9 mouse cellular contexts compared by ENCODE assay signal in the genomic region with DNA sequence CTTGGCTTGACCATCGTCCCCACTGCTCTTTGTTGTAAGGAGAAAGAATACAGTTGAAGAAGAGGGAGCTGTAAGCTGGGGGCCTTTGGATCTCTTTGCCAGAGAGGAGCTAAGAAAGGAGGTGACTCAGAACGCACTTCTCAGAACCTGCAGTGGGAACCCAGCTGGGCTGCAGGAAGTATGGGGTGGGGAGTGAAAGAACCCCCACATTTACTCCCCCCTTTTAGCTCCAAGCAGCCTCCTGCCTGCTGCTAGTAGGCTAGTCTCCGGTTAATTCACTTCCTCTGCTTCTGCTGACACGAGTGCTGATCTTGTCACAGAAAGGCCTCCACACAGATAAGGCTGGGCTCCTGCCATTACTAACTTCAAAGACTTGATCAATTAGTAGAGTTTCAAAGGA. TPM values are rescaled to one million over a fixed set of nuclear protein-coding genes. Genes with fewer than 3 reads are reported as not detected.
A peak's percentile ranks its signal among the peaks of the same experiment; 100 is the strongest.
DNase-seq lines count a peak whose midpoint lies in the region; ATAC-seq and TF ChIP-seq lines count a peak whose summit lies in the region.
"Had no signal": no experiment of that assay in that cellular context is flagged by ENCODE, and none has a peak within 500 bp of the region (broad histone marks: within the 10 kb centered on the region; RNA-seq: fewer than 3 reads in every experiment).

No protein-coding gene starts in this region.

- peak overlapping the region; percentile 59 for H3K27ac ChIP-seq in kidney, embryonic 16.5 days (ENCODE audit: low read length)
- H3K27ac ChIP-seq in midbrain, embryonic 13.5 days: peak overlapping the region; percentile 81
- H3K27ac ChIP-seq in cerebellum, adult 2 months (ENCODE audit: insufficient read depth, low read length): no peak overlapping the region
- H3K27ac ChIP-seq: liver, embryonic 15.5 days had no signal

- no peak for DNase-seq in kidney, adult 11 months
- DNase-seq in G1E (ENCODE audit: low spot score): no peak
- no peak for DNase-seq in spleen, adult 18-20 months
- no peak for DNase-seq in cerebellum, adult 2 months
- DNase-seq in adrenal gland, adult 18-20 months (ENCODE audit: low spot score in 2 of 2): no peak

- 26% methylated on average over 4 of the region's 4 CpGs for WGBS in kidney, embryonic 16.5 days
- 14% methylated on average over 4 of the region's 4 CpGs for WGBS in midbrain, embryonic 13.5 days
- WGBS in cerebellum, adult 2 months: 76% methylated on average over 4 of the region's 4 CpGs

- H3K4me2 ChIP-seq in kidney, embryonic 16.5 days (replicated peaks; ENCODE audit: low read depth, low read length): no peak overlapping the region
- no peak overlapping the region for H3K4me2 ChIP-seq in midbrain, embryonic 13.5 days (replicated peaks)
- H3K4me2 ChIP-seq: liver, embryonic 15.5 days had no signal

- no peaks in the 10 kb centered on the region for H3K27me3 ChIP-seq in kidney, embryonic 16.5 days (ENCODE audit: insufficient read depth, low read length)
- H3K27me3 ChIP-seq in G1E (ENCODE audit: insufficient read depth, low read length): peaks cover 22% of the 10 kb centered on the region
- H3K27me3 ChIP-seq in midbrain, embryonic 13.5 days: no peaks in the 10 kb centered on the region
- H3K27me3 ChIP-seq in cerebellum, adult 2 months (ENCODE audit: control insufficient read depth, insufficient read depth, low read length): no peaks in the 10 kb centered on the region

- no peak for ATAC-seq in kidney, embryonic 16.5 days (ENCODE audit: low FRiP score, low TSS enrichment)
- ATAC-seq in G1E (ENCODE audit: extremely low read depth, insufficient number of reproducible peaks, low FRiP score, poor library complexity, severe bottlenecking): peak; percentile 60
- peak; percentile 12 for ATAC-seq in granulocyte monocyte progenitor cell, adult 5-6 weeks (replicated peaks; ENCODE audit: poor library complexity, severe bottlenecking)
- no peak for ATAC-seq in midbrain, embryonic 13.5 days

- no peak for TF ChIP-seq CTCF in G1E (IDR thresholded peaks at IDR 0.05; ENCODE audit: low read depth, low read length)
- TF ChIP-seq CTCF in cerebellum, adult 2 months (IDR thresholded peaks at IDR 0.05; ENCODE audit: borderline replicate concordance, insufficient read depth, low read depth, low read length): no peak

- H3K36me3 ChIP-seq in kidney, embryonic 16.5 days (ENCODE audit: insufficient read depth, low read length): no peaks in the 10 kb centered on the region
- H3K36me3 ChIP-seq in G1E (replicated peaks): no peaks in the 10 kb centered on the region
- H3K36me3 ChIP-seq in midbrain, embryonic 13.5 days: no peaks in the 10 kb centered on the region
- H3K36me3 ChIP-seq: liver, embryonic 15.5 days had no signal

- no peak overlapping the region for H3K4me3 ChIP-seq in kidney, embryonic 16.5 days (ENCODE audit: low read length)
- no peak overlapping the region for H3K4me3 ChIP-seq in G1E (ENCODE audit: low read depth, low read length)
- no peak overlapping the region for H3K4me3 ChIP-seq in midbrain, embryonic 13.5 days (replicated peaks)
- H3K4me3 ChIP-seq in cerebellum, adult 2 months (replicated peaks; ENCODE audit: insufficient read depth, low read depth, low read length): no peak overlapping the region
- H3K4me3 ChIP-seq: liver, embryonic 15.5 days had no signal

- H3K9me3 ChIP-seq in kidney, embryonic 16.5 days (ENCODE audit: low read length): no peaks in the 10 kb centered on the region
- H3K9me3 ChIP-seq in G1E (replicated peaks): no peaks in the 10 kb centered on the region
- H3K9me3 ChIP-seq in midbrain, embryonic 13.5 days: no peaks in the 10 kb centered on the region
- H3K9me3 ChIP-seq: liver, embryonic 15.5 days had no signal

- 0 out of 2 replicates have a peak overlapping the region, but pooled peaks have one; percentile 1 for H3K9ac ChIP-seq in kidney, embryonic 16.5 days (replicated peaks; ENCODE audit: low read length)
- H3K9ac ChIP-seq in midbrain, embryonic 13.5 days (replicated peaks): no peak overlapping the region
- H3K9ac ChIP-seq: liver, embryonic 15.5 days had no signal

- peaks cover 68% of the 10 kb centered on the region for H3K4me1 ChIP-seq in kidney, embryonic 16.5 days (ENCODE audit: insufficient read depth, low read length)
- peaks cover 69% of the 10 kb centered on the region for H3K4me1 ChIP-seq in G1E (ENCODE audit: insufficient read depth, low read depth, low read length)
- peaks cover 62% of the 10 kb centered on the region for H3K4me1 ChIP-seq in midbrain, embryonic 13.5 days (replicated peaks)
- peaks cover 9% of the 10 kb centered on the region for H3K4me1 ChIP-seq in cerebellum, adult 2 months (ENCODE audit: control insufficient read depth, insufficient read depth, low read length)

- TF ChIP-seq POLR2A in cerebellum, adult 2 months (IDR thresholded peaks at IDR 0.05; ENCODE audit: borderline replicate concordance, insufficient read depth, low read length): no peak

RNA-seq across cellular contexts. Expression of a gene that starts 12.5 kb away (rescaled TPM):
- 4.4 and 5.3 TPM in 2 replicates for polyA plus RNA-seq in kidney, embryonic 16.5 days (2015; fragmentation: Nextera tagmentation; extraction: Ambion mirVana)
- total RNA-seq in G1E (2014; fragmentation: Nextera tagmentation): 6.8 and 8.0 TPM in 2 replicates
- 12.6 and 16.6 TPM in 2 replicates for total RNA-seq in G1E (2017)
- 7.8 and 10.7 TPM in 2 replicates for polyA plus RNA-seq in G1E (2012)
- total RNA-seq in granulocyte monocyte progenitor cell, adult 5-6 weeks (2014; fragmentation: Nextera tagmentation): 0.32 and 2.9 TPM in 2 replicates
- 3.2 and 4.4 TPM in 2 replicates for total RNA-seq in granulocyte monocyte progenitor cell, adult 5-6 weeks (2017)
- 5.9 and 9.4 TPM in 2 replicates for polyA plus RNA-seq in midbrain, embryonic 13.5 days (2015; fragmentation: Nextera tagmentation; extraction: Ambion mirVana)
- 13.0 and 13.7 TPM in 2 replicates for polyA plus RNA-seq in cerebellum, adult 2 months (2012; rRNA removed)
- total RNA-seq in adrenal gland, adult 18-20 months (2021): 10 to 100 TPM in 1 of 2 experiments, 1 to 10 TPM in 1; 9.4 to 15.5 TPM

RNA-seq across cellular contexts. Expression of a gene that starts 59.7 kb away (rescaled TPM):
- polyA plus RNA-seq in kidney, embryonic 16.5 days (2015; fragmentation: Nextera tagmentation; extraction: Ambion mirVana): 7.1 and 8.6 TPM in 2 replicates
- total RNA-seq in G1E (2014; fragmentation: Nextera tagmentation) (3.6 and 4.3 TPM in 2 replicates), G1E (2017) (2.3 and 3.0 TPM in 2 replicates)
- 0.02 and 0.09 TPM in 2 replicates for polyA plus RNA-seq in G1E (2012)
- 4.7 and 4.8 TPM in 2 replicates for total RNA-seq in granulocyte monocyte progenitor cell, adult 5-6 weeks (2014; fragmentation: Nextera tagmentation)
- 3.6 and 4.1 TPM in 2 replicates for total RNA-seq in granulocyte monocyte progenitor cell, adult 5-6 weeks (2017)
- 0.64 and 0.79 TPM in 2 replicates for polyA plus RNA-seq in midbrain, embryonic 13.5 days (2015; fragmentation: Nextera tagmentation; extraction: Ambion mirVana)
- 4.0 and 4.6 TPM in 2 replicates for polyA plus RNA-seq in cerebellum, adult 2 months (2012; rRNA removed)
- 10 to 100 TPM; 24.9 to 32.1 TPM for total RNA-seq in adrenal gland, adult 18-20 months (2021)

Comparison
In these comparisons a context has a peak if more than half of its experiments do, and no peak if none do; other contexts are left out.
1. ATAC-seq: peak in G1E (single experiment) and granulocyte monocyte progenitor cell, adult 5-6 weeks (single experiment); none in kidney, embryonic 16.5 days (single experiment) and midbrain, embryonic 13.5 days (single experiment).